Mouse (Mus musculus) cerebellum, adult 11 months (tissue): ENCODE results near the gene Boll.

Experiments
- DNase-seq: peaks from one replicate; pipeline ENCODE4 v3.0.0; 2022

The Boll gene

GRCm38 (mm10) chr1:55237643-55238161 lies 125.6 kb downstream of the Boll start:
- no peak for DNase-seq

- DNase-seq: peak; percentile 92
Measured at GRCm38 (mm10) chr1:55236890-55237642, 126.2 kb downstream of the Boll start, which contains the start of gene Mars2. Gene Mars2, plus strand, starts transcription at chr1:55237177.

GRCm38 (mm10) chr1:55236487-55236886 lies 126.8 kb downstream of the Boll start:
- DNase-seq: no peak

GRCm38 (mm10) chr1:55234910-55235520 lies 128.3 kb downstream of the Boll start:
- DNase-seq: no peak

- DNase-seq: no peak
Measured at GRCm38 (mm10) chr1:55228256-55228884, 134.9 kb downstream of the Boll start.

GRCm38 (mm10) chr1:55227376-55227775 lies 135.9 kb downstream of the Boll start:
- DNase-seq: no peak

GRCm38 (mm10) chr1:55226011-55226857 lies 137.0 kb downstream of the Boll start, which contains the start of gene Rftn2:
Gene Rftn2, minus strand, starts transcription at chr1:55226782.
- DNase-seq: no peak

- no peak for DNase-seq
Measured at GRCm38 (mm10) chr1:55225398-55225797, 137.9 kb downstream of the Boll start.

- DNase-seq: no peak
Measured at GRCm38 (mm10) chr1:55224111-55224510, 139.2 kb downstream of the Boll start.

GRCm38 (mm10) chr1:55223026-55223425 lies 140.2 kb downstream of the Boll start:
- no peak for DNase-seq

- DNase-seq: no peak
Measured at GRCm38 (mm10) chr1:55221352-55221751, 141.9 kb downstream of the Boll start.

GRCm38 (mm10) chr1:55217191-55217590 lies 146.1 kb downstream of the Boll start:
- DNase-seq: no peak

- DNase-seq: no peak
Measured at GRCm38 (mm10) chr1:55215185-55215813, 148.0 kb downstream of the Boll start.

GRCm38 (mm10) chr1:55213936-55214335 lies 149.3 kb downstream of the Boll start:
- DNase-seq: no peak

GRCm38 (mm10) chr1:55213475-55213874 lies 149.8 kb downstream of the Boll start:
- DNase-seq: no peak

- no peak for DNase-seq
Measured at GRCm38 (mm10) chr1:55212771-55213170, 150.5 kb downstream of the Boll start.

- DNase-seq: no peak
Measured at GRCm38 (mm10) chr1:55211081-55211480, 152.2 kb downstream of the Boll start.

GRCm38 (mm10) chr1:55210202-55210965 lies 152.9 kb downstream of the Boll start:
- no peak for DNase-seq

- no peak for DNase-seq
Measured at GRCm38 (mm10) chr1:55208500-55209140, 154.6 kb downstream of the Boll start.

GRCm38 (mm10) chr1:55207561-55207960 lies 155.7 kb downstream of the Boll start:
- DNase-seq: no peak

- no peak for DNase-seq
Measured at GRCm38 (mm10) chr1:55205808-55206327, 157.4 kb downstream of the Boll start.
